Mouse (Mus musculus): ENCODE data around the gene Gm14137.

GRCm38 (mm10) chr2:119198934-119199333 lies 24.6 kb downstream of the Gm14137 start:
- TF ChIP-seq BHLHE40 (IDR thresholded peaks at IDR 0.05; ENCODE audit: low read depth, low read length) (no peak), CTCF (conservative IDR thresholded peaks at IDR 0.05 in 1 of 2, IDR thresholded peaks at IDR 0.05 in 1 of 2; ENCODE audit: low read depth in 2 of 2, low read length in 2 of 2) (no peak), JUN (IDR thresholded peaks at IDR 0.05; ENCODE audit: insufficient read depth, low read depth, low read length) (no peak), MAX (IDR thresholded peaks at IDR 0.05; ENCODE audit: low read length) (no peak), KAT2A (IDR thresholded peaks at IDR 0.05; ENCODE audit: insufficient replicate concordance, low read length) (no peak), POLR2A (IDR thresholded peaks at IDR 0.05; ENCODE audit: low read depth, low read length) (no peak), ZC3H11A (IDR thresholded peaks at IDR 0.05; ENCODE audit: low read depth, low read length) (no peak), MEF2A (IDR thresholded peaks at IDR 0.05; ENCODE audit: borderline replicate concordance, low read depth, low read length) (no peak), ELF1 (IDR thresholded peaks at IDR 0.05; ENCODE audit: low read depth, low read length) (no peak), EP300 (IDR thresholded peaks at IDR 0.05; ENCODE audit: low read length) (no peak), NELFE (IDR thresholded peaks at IDR 0.05; ENCODE audit: low read depth, low read length) (no peak), MXI1 (IDR thresholded peaks at IDR 0.05; ENCODE audit: low read depth, low read length) (no peak), SIN3A (IDR thresholded peaks at IDR 0.05; ENCODE audit: low read length) (no peak)
